Mouse (Mus musculus) kidney, postnatal 10 days (tissue): ENCODE measurements around the gene Il22.
A peak's percentile ranks its signal among the peaks of the same experiment; 100 is the strongest.
"Not testable (repeated sequence)": the region's sequence is repeated elsewhere in the genome, so short reads cannot be mapped to it uniquely, and the experiment has no call there.

Source experiments
- DNase-seq: peaks from one replicate; pipeline ENCODE4 v3.0.0; 2021; ENCODE audit warnings: mixed read lengths

Gene Il22

GRCm38 (mm10) chr10:118204642-118205041 is at the start of gene Il22:
TSS of gene Il22 (plus strand) at chr10:118204942.
- DNase-seq, result no peak

- peak; percentile 20 for DNase-seq
These were observed 48.8 kb upstream of the Il22 start for GRCm38 (mm10) chr10:118155932-118156331.

GRCm38 (mm10) chr10:118161131-118161530 is 43.6 kb upstream of the Il22 start:
- DNase-seq, result no peak

- no peak for DNase-seq
These were observed 35.5 kb upstream of the Il22 start for GRCm38 (mm10) chr10:118169212-118169611.

GRCm38 (mm10) chr10:118172416-118172815 is 32.3 kb upstream of the Il22 start:
- DNase-seq, result no peak

GRCm38 (mm10) chr10:118172876-118173275 is 31.9 kb upstream of the Il22 start:
- DNase-seq, result no peak

GRCm38 (mm10) chr10:118175542-118175941 is 29.2 kb upstream of the Il22 start:
- not testable (repeated sequence) for DNase-seq

GRCm38 (mm10) chr10:118178735-118179151 is 26.0 kb upstream of the Il22 start:
- DNase-seq, result no peak

GRCm38 (mm10) chr10:118179265-118179664 is 25.5 kb upstream of the Il22 start:
- DNase-seq, result no peak

- not testable (repeated sequence) for DNase-seq
These were observed 9.6 kb upstream of the Il22 start for GRCm38 (mm10) chr10:118195150-118195549.

GRCm38 (mm10) chr10:118215719-118216393 is 11.1 kb downstream of the Il22 start:
- not testable (repeated sequence) for DNase-seq

GRCm38 (mm10) chr10:118227629-118228028 is 22.9 kb downstream of the Il22 start:
- not testable (repeated sequence) for DNase-seq

GRCm38 (mm10) chr10:118232607-118233006 is 27.9 kb downstream of the Il22 start:
- not testable (repeated sequence) for DNase-seq

- DNase-seq, result not testable (repeated sequence)
These were observed 35.9 kb downstream of the Il22 start, which contains the start of gene Gm32717 for GRCm38 (mm10) chr10:118240680-118241079. TSS of gene Gm32717 (minus strand) at chr10:118240780.

GRCm38 (mm10) chr10:118249006-118249595 is 44.4 kb downstream of the Il22 start:
- DNase-seq, result peak; percentile 10

GRCm38 (mm10) chr10:118250852-118251295 is 46.1 kb downstream of the Il22 start:
- peak; percentile 55 for DNase-seq

- DNase-seq, result not testable (repeated sequence)
These were observed 53.6 kb downstream of the Il22 start, which contains the start of gene Gm32802 for GRCm38 (mm10) chr10:118258388-118258787. TSS of gene Gm32802 (plus strand) at chr10:118258688.
